Mouse (Mus musculus): ENCODE measurements around the gene Selenoh. TPM values are rescaled to one million over a fixed set of nuclear protein-coding genes. Genes with fewer than 3 reads are reported as not detected.

Gene Selenoh
- polyA plus RNA-seq, 1 experiment from 2014 or later, result 177 TPM

DNA sequence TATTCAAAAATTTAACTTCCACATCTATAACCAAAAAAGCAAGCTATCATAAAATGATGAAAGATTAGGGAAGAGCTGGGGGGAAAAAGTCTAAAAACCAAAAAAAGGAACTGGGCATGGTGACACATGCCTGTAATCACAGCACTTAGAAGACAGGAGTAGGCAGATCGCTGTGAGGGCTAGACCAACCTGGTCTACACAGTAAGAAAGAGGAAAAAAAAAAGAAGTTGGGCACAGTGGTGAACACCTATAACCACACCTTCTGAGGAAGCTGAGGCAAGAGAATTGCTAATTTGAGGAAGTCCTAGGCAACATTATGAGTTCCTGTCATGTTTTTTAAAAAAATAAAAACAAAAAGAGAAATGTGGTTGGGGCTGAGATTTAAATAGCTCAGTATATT is 14.7 kb downstream of the Selenoh start:
- Histone ChIP-seq H3K27ac (ENCODE audit: low read length) (no peak overlapping the region), H3K9ac (ENCODE audit: low read depth, low read length) (no peak overlapping the region), H3K36me3 (ENCODE audit: control insufficient read depth, insufficient read depth, low read length) (no peaks in the 10 kb centered on the region), H3K4me1 (ENCODE audit: control insufficient read depth, insufficient read depth, low read length) (peaks cover 6% of the 10 kb centered on the region; the same call in 1 of the 2 replicates), H3K9me3 (replicated peaks; ENCODE audit: control insufficient read depth, low read length, poor library complexity, severe bottlenecking) (no peaks in the 10 kb centered on the region), H3K4me2 (ENCODE audit: low read length) (no peak overlapping the region), H3K27me3 (ENCODE audit: control insufficient read depth, insufficient read depth, low read depth, low read length) (no peaks in the 10 kb centered on the region), H3K4me3 (ENCODE audit: low read depth, low read length) (no peak overlapping the region)
- WGBS, result 73% methylated on average over 1 of the region's 1 CpGs
- no peak for ATAC-seq

GRCm38 (mm10) chr2:84653354-84653753 is 17.2 kb downstream of the Selenoh start:
- H3K9ac ChIP-seq (ENCODE audit: low read depth, low read length), result no peak overlapping the region
- no peaks in the 10 kb centered on the region for H3K27me3 ChIP-seq (ENCODE audit: control insufficient read depth, insufficient read depth, low read depth, low read length)
- H3K9me3 ChIP-seq (replicated peaks; ENCODE audit: control insufficient read depth, low read length, poor library complexity, severe bottlenecking), result no peaks in the 10 kb centered on the region
- no peak overlapping the region for H3K4me2 ChIP-seq (ENCODE audit: low read length)
- ATAC-seq, result no peak
- H3K27ac ChIP-seq (ENCODE audit: low read length), result no peak overlapping the region
- no peak overlapping the region for H3K4me3 ChIP-seq (ENCODE audit: low read depth, low read length)
- H3K4me1 ChIP-seq (ENCODE audit: control insufficient read depth, insufficient read depth, low read length), result peaks cover 6% of the 10 kb centered on the region; the same call in 1 of the 2 replicates
- no peaks in the 10 kb centered on the region for H3K36me3 ChIP-seq (ENCODE audit: control insufficient read depth, insufficient read depth, low read length)

DNA sequence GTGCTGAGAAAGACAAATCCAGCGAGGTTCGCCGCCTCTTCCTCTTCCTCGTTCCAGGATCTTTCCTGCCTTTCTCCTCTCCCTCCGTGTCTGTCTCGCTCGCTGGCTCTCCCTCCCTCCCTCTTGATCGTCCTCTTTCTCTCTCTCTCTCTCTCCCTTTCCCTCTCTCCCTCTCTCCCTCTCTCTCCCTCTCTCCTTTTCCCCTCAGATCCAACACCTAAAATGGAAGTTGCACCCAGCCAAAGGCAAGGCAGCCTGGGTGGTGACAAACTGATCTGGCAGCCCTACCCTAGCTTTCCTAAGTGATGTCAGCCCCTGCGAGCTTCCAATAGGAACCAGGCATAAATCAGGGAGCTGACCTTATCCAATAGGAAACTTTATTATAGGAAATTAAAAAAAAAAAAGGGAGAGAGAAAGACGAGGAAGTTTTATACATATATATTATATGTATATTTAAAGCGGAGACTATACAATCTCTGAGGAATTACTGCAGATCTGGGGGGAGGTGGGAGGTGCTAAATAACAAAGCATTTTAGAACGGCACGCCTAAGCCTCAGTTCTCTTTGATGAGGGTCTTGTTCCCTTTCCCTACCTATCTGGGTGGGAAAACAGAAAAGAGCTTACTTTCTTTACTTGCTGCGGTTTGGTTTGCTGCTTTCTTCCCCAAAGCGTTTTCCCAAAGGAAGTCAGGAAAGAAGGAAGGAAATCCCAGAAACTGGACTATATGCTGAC is 19.9 kb downstream of the Selenoh start, which contains the start of gene Ctnnd1:
TSS of gene Ctnnd1 (minus strand) at position 302 of the 732 bp plus-strand sequence.
- no peaks in the 10 kb centered on the region for H3K9me3 ChIP-seq (replicated peaks; ENCODE audit: control insufficient read depth, low read length, poor library complexity, severe bottlenecking)
- H3K4me3 ChIP-seq (ENCODE audit: low read depth, low read length), result peak within 1 kb of the TSS; percentile 74
- no peaks in the 10 kb centered on the region for H3K36me3 ChIP-seq (ENCODE audit: control insufficient read depth, insufficient read depth, low read length)
- peak; percentile 98 for ATAC-seq
- WGBS, result 0% methylated on average over 15 of the region's 15 CpGs
- H3K4me2 ChIP-seq (ENCODE audit: low read length), result peak within 1 kb of the TSS; percentile 63
- H3K4me1 ChIP-seq (ENCODE audit: control insufficient read depth, insufficient read depth, low read length), result peaks cover 27% of the 10 kb centered on the region
- H3K27me3 ChIP-seq (ENCODE audit: control insufficient read depth, insufficient read depth, low read depth, low read length), result no peaks in the 10 kb centered on the region
- peak within 1 kb of the TSS; percentile 95 for H3K27ac ChIP-seq (ENCODE audit: low read length)
- peak within 1 kb of the TSS; percentile 79 for H3K9ac ChIP-seq (ENCODE audit: low read depth, low read length)

DNA sequence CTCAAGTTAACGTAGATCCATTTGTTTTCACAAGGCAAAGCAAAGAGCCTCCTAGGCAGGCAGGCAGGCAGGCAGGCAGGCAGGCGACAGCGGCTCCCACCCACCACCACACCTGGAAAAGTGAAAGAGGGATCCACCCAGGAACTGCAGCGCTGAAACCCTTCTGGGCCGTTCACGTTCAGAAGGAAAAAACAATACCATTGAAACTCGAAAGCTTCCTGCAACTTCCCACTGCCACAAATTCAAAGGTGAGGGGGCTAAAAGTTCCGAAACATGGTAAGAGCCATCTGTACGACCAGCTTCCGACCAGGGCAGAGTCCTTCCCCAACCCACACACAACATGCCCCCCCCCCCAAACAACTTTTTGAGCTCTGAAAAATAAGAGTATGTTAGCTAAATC is 20.9 kb downstream of the Selenoh start:
- H3K4me3 ChIP-seq (ENCODE audit: low read depth, low read length), result peak overlapping the region; percentile 74
- H3K4me2 ChIP-seq (ENCODE audit: low read length), result peak overlapping the region; percentile 63
- no peaks in the 10 kb centered on the region for H3K9me3 ChIP-seq (replicated peaks; ENCODE audit: control insufficient read depth, low read length, poor library complexity, severe bottlenecking)
- peaks cover 27% of the 10 kb centered on the region for H3K4me1 ChIP-seq (ENCODE audit: control insufficient read depth, insufficient read depth, low read length)
- H3K27me3 ChIP-seq (ENCODE audit: control insufficient read depth, insufficient read depth, low read depth, low read length), result no peaks in the 10 kb centered on the region
- ATAC-seq, result no peak
- peak overlapping the region; percentile 53; the same call in 1 of the 2 replicates for H3K27ac ChIP-seq (ENCODE audit: low read length)
- no peaks in the 10 kb centered on the region for H3K36me3 ChIP-seq (ENCODE audit: control insufficient read depth, insufficient read depth, low read length)
- 0% methylated on average over 10 of the region's 10 CpGs for WGBS
- peak overlapping the region; percentile 62 for H3K9ac ChIP-seq (ENCODE audit: low read depth, low read length)

DNA sequence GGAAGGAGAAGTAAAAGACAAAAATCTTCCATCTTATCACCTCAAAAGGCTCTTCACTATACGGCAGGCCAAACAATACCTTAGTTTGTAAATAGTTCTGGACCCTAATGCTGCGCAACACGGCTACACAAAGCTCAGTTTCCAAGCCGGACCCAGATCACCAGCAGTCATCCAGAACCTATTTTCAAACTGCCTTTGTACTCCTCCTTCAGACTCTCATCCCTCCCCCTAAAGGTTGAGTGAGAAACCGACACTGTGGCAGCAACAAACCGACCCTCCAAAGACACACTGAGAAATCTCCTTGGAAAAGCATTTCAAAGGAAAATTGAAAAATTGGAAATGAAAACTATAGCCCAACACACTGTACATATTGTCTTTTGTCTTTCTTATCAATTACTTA is 22.2 kb downstream of the Selenoh start:
- H3K27ac ChIP-seq (ENCODE audit: low read length), result peak overlapping the region; percentile 72
- 16% methylated on average over 6 of the region's 6 CpGs for WGBS
- no peak; the same call in 1 of the 2 replicates for ATAC-seq
- H3K4me2 ChIP-seq (ENCODE audit: low read length), result peak overlapping the region; percentile 73
- no peaks in the 10 kb centered on the region for H3K36me3 ChIP-seq (ENCODE audit: control insufficient read depth, insufficient read depth, low read length)
- peaks cover 27% of the 10 kb centered on the region for H3K4me1 ChIP-seq (ENCODE audit: control insufficient read depth, insufficient read depth, low read length)
- H3K4me3 ChIP-seq (ENCODE audit: low read depth, low read length), result peak overlapping the region; percentile 74
- peak overlapping the region; percentile 66 for H3K9ac ChIP-seq (ENCODE audit: low read depth, low read length)
- H3K27me3 ChIP-seq (ENCODE audit: control insufficient read depth, insufficient read depth, low read depth, low read length), result no peaks in the 10 kb centered on the region
- H3K9me3 ChIP-seq (replicated peaks; ENCODE audit: control insufficient read depth, low read length, poor library complexity, severe bottlenecking), result no peaks in the 10 kb centered on the region

- peak overlapping the region; percentile 74; the same call in 1 of the 2 replicates for H3K4me3 ChIP-seq (ENCODE audit: low read depth, low read length)
- no peaks in the 10 kb centered on the region for H3K27me3 ChIP-seq (ENCODE audit: control insufficient read depth, insufficient read depth, low read depth, low read length)
- peak overlapping the region; percentile 73 for H3K4me2 ChIP-seq (ENCODE audit: low read length)
- H3K4me1 ChIP-seq (ENCODE audit: control insufficient read depth, insufficient read depth, low read length), result peaks cover 27% of the 10 kb centered on the region
- H3K9me3 ChIP-seq (replicated peaks; ENCODE audit: control insufficient read depth, low read length, poor library complexity, severe bottlenecking), result no peaks in the 10 kb centered on the region
- H3K27ac ChIP-seq (ENCODE audit: low read length), result no peak overlapping the region
- WGBS, result 94% methylated on average over 6 of the region's 6 CpGs
- ATAC-seq, result no peak
- H3K36me3 ChIP-seq (ENCODE audit: control insufficient read depth, insufficient read depth, low read length), result no peaks in the 10 kb centered on the region
- H3K9ac ChIP-seq (ENCODE audit: low read depth, low read length), result no peak overlapping the region
These were observed 23.5 kb downstream of the Selenoh start for GRCm38 (mm10) chr2:84647051-84647568.

GRCm38 (mm10) chr2:84646138-84646537 is 24.4 kb downstream of the Selenoh start:
- Histone ChIP-seq H3K9ac (ENCODE audit: low read depth, low read length) (no peak overlapping the region), H3K27me3 (ENCODE audit: control insufficient read depth, insufficient read depth, low read depth, low read length) (no peaks in the 10 kb centered on the region), H3K9me3 (replicated peaks; ENCODE audit: control insufficient read depth, low read length, poor library complexity, severe bottlenecking) (no peaks in the 10 kb centered on the region), H3K4me2 (ENCODE audit: low read length) (no peak overlapping the region), H3K27ac (ENCODE audit: low read length) (no peak overlapping the region), H3K4me1 (ENCODE audit: control insufficient read depth, insufficient read depth, low read length) (peaks cover 21% of the 10 kb centered on the region), H3K36me3 (ENCODE audit: control insufficient read depth, insufficient read depth, low read length) (no peaks in the 10 kb centered on the region), H3K4me3 (ENCODE audit: low read depth, low read length) (no peak overlapping the region)
- no peak for ATAC-seq
- WGBS, result 83% methylated on average over 1 of the region's 1 CpGs

- no peak overlapping the region for H3K9ac ChIP-seq (ENCODE audit: low read depth, low read length)
- no peaks in the 10 kb centered on the region for H3K27me3 ChIP-seq (ENCODE audit: control insufficient read depth, insufficient read depth, low read depth, low read length)
- ATAC-seq, result no peak
- peaks cover 19% of the 10 kb centered on the region for H3K4me1 ChIP-seq (ENCODE audit: control insufficient read depth, insufficient read depth, low read length)
- H3K9me3 ChIP-seq (replicated peaks; ENCODE audit: control insufficient read depth, low read length, poor library complexity, severe bottlenecking), result no peaks in the 10 kb centered on the region
- no peak overlapping the region for H3K27ac ChIP-seq (ENCODE audit: low read length)
- H3K4me3 ChIP-seq (ENCODE audit: low read depth, low read length), result no peak overlapping the region
- H3K36me3 ChIP-seq (ENCODE audit: control insufficient read depth, insufficient read depth, low read length), result no peaks in the 10 kb centered on the region
- no peak overlapping the region for H3K4me2 ChIP-seq (ENCODE audit: low read length)
These were observed 29.7 kb downstream of the Selenoh start for GRCm38 (mm10) chr2:84640833-84641232.

GRCm38 (mm10) chr2:84638428-84639220 is 31.9 kb downstream of the Selenoh start:
- no peaks in the 10 kb centered on the region for H3K36me3 ChIP-seq (ENCODE audit: control insufficient read depth, insufficient read depth, low read length)
- no peak overlapping the region for H3K9ac ChIP-seq (ENCODE audit: low read depth, low read length)
- no peaks in the 10 kb centered on the region for H3K27me3 ChIP-seq (ENCODE audit: control insufficient read depth, insufficient read depth, low read depth, low read length)
- no peaks in the 10 kb centered on the region for H3K9me3 ChIP-seq (replicated peaks; ENCODE audit: control insufficient read depth, low read length, poor library complexity, severe bottlenecking)
- no peak for ATAC-seq
- H3K27ac ChIP-seq (ENCODE audit: low read length), result peak overlapping the region; percentile 9
- 62% methylated on average over 5 of the region's 5 CpGs for WGBS
- no peak overlapping the region for H3K4me3 ChIP-seq (ENCODE audit: low read depth, low read length)
- H3K4me1 ChIP-seq (ENCODE audit: control insufficient read depth, insufficient read depth, low read length), result peaks cover 35% of the 10 kb centered on the region
- no peak overlapping the region for H3K4me2 ChIP-seq (ENCODE audit: low read length)

All from midbrain, embryonic 16.5 days (tissue).